Mouse (Mus musculus): ENCODE results near the gene Itgae. TPM values are rescaled to one million over a fixed set of nuclear protein-coding genes. Genes with fewer than 3 reads are reported as not detected.
A peak's percentile ranks its signal among the peaks of the same experiment; 100 is the strongest.

The Itgae gene
- polyA plus RNA-seq, 1 experiment = not detected

DNA sequence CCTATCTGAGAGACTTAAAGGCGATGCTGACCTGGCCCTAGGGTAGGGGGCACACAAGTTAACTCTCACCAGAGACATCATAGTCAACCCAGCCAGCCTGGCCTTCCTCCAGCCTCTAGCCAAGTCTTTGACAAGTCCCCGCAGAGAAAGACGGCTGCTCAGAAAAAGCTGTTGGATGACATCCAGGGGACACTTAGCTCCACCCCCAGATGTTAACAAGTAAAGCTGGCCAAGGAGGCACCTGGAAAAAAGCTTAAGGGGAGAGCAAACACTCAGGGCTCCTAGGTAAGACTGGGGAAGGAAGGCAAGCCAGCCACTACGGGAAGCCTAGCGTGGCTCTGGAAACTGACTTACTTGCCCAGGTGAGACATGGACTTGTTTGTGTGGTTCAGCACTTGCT, 81.8 kb downstream of the Itgae start:
- 50% methylated on average over 5 of the region's 5 CpGs for WGBS
- TF ChIP-seq POLR2A (IDR thresholded peaks at IDR 0.05; ENCODE audit: insufficient read depth, low read depth, low read length) (no peak), CTCF (IDR thresholded peaks at IDR 0.05; ENCODE audit: insufficient read depth, low read depth, low read length) (no peak)
- H3K4me3 ChIP-seq (ENCODE audit: insufficient read depth, low read depth, low read length) = no peak overlapping the region
- H3K27ac ChIP-seq (ENCODE audit: insufficient read depth, low read depth, low read length) = no peak overlapping the region
- H3K4me1 ChIP-seq (ENCODE audit: control insufficient read depth, insufficient read depth, low read length) = peaks cover 5% of the 10 kb centered on the region; the same call in 1 of the 2 replicates

DNA sequence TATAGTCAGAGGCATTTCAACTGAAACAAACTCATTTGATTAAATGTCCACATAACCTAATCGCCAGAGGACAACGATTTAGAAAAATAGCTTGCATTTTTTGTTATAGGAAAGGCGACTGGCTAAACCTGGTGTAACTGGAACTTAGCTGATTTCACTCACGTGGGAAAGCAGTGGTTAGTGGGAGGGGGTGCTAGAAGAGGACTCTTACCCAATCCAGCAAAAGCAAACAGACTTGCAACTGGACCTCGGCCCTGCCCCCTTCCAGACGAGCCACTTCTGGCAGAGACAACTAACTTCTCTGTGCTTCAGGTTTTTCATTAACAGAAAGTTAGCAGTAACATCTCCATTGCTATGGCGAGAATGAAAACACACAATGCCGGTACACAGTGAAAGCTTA, 85.2 kb downstream of the Itgae start:
- H3K4me1 ChIP-seq (ENCODE audit: control insufficient read depth, insufficient read depth, low read length) = peaks cover 11% of the 10 kb centered on the region
- no peak for TF ChIP-seq POLR2A (IDR thresholded peaks at IDR 0.05; ENCODE audit: insufficient read depth, low read depth, low read length)
- H3K4me3 ChIP-seq (ENCODE audit: insufficient read depth, low read depth, low read length) = no peak overlapping the region
- no peak overlapping the region for H3K27ac ChIP-seq (ENCODE audit: insufficient read depth, low read depth, low read length)
- WGBS = 48% methylated on average over 8 of the region's 8 CpGs

DNA sequence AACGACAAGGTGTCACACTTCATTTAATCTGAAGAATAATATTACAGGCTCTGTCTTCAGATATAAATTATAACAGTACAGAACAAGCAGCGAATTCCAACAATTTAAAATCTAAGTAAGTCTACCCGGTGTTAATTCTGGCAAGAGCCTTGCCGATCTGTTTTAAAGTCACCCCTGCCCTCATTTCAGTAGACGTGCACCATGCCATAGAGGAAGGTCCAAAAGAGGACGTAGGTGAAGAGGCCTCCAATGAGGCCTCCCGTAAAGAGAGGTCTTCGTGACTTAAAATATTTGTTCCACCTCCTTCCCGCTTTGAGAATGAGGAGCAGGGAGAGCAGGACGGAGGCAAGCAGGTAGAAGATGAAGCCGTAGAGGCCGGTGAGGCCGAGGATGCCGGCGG, 85.8 kb downstream of the Itgae start:
- TF ChIP-seq POLR2A (IDR thresholded peaks at IDR 0.05; ENCODE audit: insufficient read depth, low read depth, low read length) (no peak), CTCF (IDR thresholded peaks at IDR 0.05; ENCODE audit: insufficient read depth, low read depth, low read length) (no peak)

DNA sequence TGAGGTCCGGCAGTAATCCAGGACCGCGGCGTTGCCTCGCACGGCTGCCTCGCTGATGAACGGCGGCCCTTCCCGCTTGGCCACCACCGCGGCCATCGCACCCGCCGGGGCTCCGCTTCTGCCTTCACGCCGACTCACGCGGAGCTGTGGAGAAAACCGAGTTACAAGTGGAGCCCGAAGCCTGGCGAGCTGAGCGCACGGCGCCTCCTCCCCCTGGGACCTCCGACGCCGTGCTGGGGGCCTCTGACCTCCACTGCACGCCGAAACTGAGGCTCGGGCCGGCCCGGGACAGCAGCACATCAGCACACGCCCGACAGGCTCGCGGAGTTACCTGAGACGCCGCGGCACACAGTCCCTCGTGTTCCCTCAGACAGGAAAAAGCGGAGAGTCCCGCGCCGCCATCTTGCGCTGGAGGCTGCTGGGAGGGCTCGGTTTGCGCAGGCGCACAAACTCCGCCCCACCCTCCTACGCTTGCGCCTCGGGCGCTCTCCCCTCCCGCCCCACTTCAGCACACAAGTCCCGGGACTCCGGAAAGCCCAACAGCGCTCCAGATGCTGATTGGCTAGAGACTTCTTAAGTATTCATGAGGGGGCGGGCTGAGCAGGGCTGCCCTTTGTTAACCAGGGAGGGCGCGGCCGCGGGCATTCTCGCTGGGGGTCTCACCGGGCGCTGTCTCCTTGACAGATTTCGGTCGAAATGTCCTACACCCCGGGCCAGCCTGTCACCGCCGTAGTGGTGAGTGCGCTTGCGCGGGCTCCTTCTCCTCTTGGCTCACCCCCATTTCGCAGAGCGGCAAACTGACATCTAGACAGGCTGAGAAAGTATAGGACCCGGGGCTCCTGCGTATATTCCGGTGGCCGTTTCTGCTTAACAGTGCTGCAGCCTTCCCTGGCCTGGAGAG, 86.5 kb downstream of the Itgae start, which contains the start of the genes Emc6 and Tax1bp3:
Gene Emc6 (minus strand): TSS at position 430 of the 901 bp plus-strand sequence.
Gene Tax1bp3 (plus strand): TSS at position 476 of the 901 bp plus-strand sequence.
- Histone ChIP-seq H3K4me3 (ENCODE audit: insufficient read depth, low read depth, low read length) (peak within 1 kb of the TSS; percentile 78), H3K4me1 (ENCODE audit: control insufficient read depth, insufficient read depth, low read length) (peaks cover 8% of the 10 kb centered on the region), H3K27ac (ENCODE audit: insufficient read depth, low read depth, low read length) (peak within 1 kb of the TSS; percentile 56)
- under 1% methylated on average over 81 of the region's 81 CpGs for WGBS
- TF ChIP-seq CTCF (IDR thresholded peaks at IDR 0.05; ENCODE audit: insufficient read depth, low read depth, low read length) (no peak), POLR2A (IDR thresholded peaks at IDR 0.05; ENCODE audit: insufficient read depth, low read depth, low read length) (peak; percentile 72)

More for the DNA sequence above, 85.8 kb downstream of the Itgae start:
- H3K27ac ChIP-seq (ENCODE audit: insufficient read depth, low read depth, low read length) = no peak overlapping the region
- 1% methylated on average over 15 of the region's 15 CpGs for WGBS
- H3K4me1 ChIP-seq (ENCODE audit: control insufficient read depth, insufficient read depth, low read length) = peaks cover 11% of the 10 kb centered on the region
- peak overlapping the region; percentile 78 for H3K4me3 ChIP-seq (ENCODE audit: insufficient read depth, low read depth, low read length)

DNA sequence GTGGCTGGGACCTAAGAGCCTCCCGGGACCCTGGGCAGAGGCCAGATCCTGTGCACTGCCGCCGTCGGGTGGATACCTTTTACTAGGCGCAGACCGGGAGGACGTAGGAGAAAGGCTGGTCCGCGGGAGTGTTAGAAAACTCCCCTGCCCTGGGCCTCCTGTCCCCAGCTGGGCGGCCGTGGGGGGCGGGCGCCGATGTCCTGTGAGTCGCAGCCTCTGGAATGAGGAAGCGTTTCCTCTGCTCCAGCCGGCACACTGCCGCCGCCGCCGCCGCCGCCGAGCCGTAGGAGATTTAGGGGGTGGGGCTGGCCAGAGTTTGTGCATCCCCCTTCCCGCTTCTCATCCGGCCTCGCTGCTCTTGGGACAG, 87.1 kb downstream of the Itgae start:
- WGBS = 2% methylated on average over 28 of the region's 28 CpGs
- TF ChIP-seq CTCF (IDR thresholded peaks at IDR 0.05; ENCODE audit: insufficient read depth, low read depth, low read length) (no peak), POLR2A (IDR thresholded peaks at IDR 0.05; ENCODE audit: insufficient read depth, low read depth, low read length) (0 out of 2 replicates have a peak, but pooled peaks have one; percentile 9)
- peak overlapping the region; percentile 78 for H3K4me3 ChIP-seq (ENCODE audit: insufficient read depth, low read depth, low read length)
- peak overlapping the region; percentile 56 for H3K27ac ChIP-seq (ENCODE audit: insufficient read depth, low read depth, low read length)
- H3K4me1 ChIP-seq (ENCODE audit: control insufficient read depth, insufficient read depth, low read length) = peaks cover 8% of the 10 kb centered on the region

DNA sequence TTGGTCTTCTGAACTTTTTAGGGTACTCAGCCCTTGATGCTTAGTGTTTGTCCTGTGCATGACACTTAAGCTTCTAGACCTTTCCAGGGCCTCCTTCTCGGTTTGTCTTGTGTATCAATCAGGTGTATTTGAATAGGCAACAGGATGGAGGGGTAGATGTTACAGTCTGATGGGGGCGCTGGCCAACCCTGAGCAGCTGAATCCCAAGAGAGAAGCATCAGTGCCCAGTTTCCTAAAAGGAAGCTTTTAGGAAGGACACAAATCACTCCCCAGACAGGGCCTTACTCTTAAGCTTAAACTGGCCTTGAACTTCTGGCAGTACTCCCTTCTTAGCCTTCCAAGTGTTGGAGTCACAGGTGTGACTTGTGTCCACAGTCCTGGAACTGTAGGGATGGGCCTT, 87.5 kb downstream of the Itgae start:
- Histone ChIP-seq H3K4me3 (ENCODE audit: insufficient read depth, low read depth, low read length) (peak overlapping the region; percentile 78), H3K4me1 (ENCODE audit: control insufficient read depth, insufficient read depth, low read length) (peaks cover 8% of the 10 kb centered on the region), H3K27ac (ENCODE audit: insufficient read depth, low read depth, low read length) (no peak overlapping the region)
- 11% methylated on average over 2 of the region's 2 CpGs for WGBS
- no peak for TF ChIP-seq POLR2A (IDR thresholded peaks at IDR 0.05; ENCODE audit: insufficient read depth, low read depth, low read length)
- no peak for TF ChIP-seq CTCF (IDR thresholded peaks at IDR 0.05; ENCODE audit: insufficient read depth, low read depth, low read length)

DNA sequence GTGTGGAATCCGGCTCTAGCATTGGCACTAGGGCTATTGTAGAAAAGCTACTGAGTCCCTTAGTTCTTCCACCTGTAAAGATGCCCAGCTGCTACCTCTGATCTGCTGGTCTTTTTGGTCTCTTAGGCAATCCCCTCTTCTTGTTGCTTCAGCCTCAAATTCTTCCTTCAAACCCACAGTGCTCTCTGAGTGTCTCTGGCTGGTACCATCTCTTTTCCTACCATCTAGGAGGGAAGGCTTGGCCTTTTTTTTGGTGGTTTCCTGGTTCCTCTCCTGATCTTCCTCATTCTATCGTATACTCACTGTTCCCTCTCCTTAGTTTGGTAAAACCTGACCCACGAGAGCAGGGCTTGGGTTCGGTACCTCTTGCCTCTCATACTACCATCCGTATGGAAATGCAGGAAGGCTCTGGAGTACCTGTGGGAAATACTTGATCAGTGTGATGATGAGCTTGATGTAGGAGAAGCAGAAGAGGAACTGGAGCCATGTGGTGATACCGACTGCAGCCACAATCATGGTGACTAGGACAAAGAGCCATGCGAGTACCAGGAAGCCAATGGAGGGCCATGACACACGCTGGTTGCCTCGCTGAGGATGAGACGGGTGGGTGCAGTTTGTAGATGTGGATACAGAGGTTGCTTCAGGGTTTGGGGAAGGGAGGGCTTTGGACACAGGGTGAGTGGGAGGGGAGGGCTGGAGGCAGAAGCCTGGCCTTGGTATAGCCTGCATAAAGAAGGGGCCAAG, 95.7 kb downstream of the Itgae start:
- H3K4me3 ChIP-seq (ENCODE audit: insufficient read depth, low read depth, low read length) = no peak overlapping the region
- no peak overlapping the region for H3K27ac ChIP-seq (ENCODE audit: insufficient read depth, low read depth, low read length)
- H3K4me1 ChIP-seq (ENCODE audit: control insufficient read depth, insufficient read depth, low read length) = no peaks in the 10 kb centered on the region
- TF ChIP-seq CTCF (IDR thresholded peaks at IDR 0.05; ENCODE audit: insufficient read depth, low read depth, low read length) (no peak), POLR2A (IDR thresholded peaks at IDR 0.05; ENCODE audit: insufficient read depth, low read depth, low read length) (no peak)
- WGBS = 91% methylated on average over 10 of the region's 10 CpGs

DNA sequence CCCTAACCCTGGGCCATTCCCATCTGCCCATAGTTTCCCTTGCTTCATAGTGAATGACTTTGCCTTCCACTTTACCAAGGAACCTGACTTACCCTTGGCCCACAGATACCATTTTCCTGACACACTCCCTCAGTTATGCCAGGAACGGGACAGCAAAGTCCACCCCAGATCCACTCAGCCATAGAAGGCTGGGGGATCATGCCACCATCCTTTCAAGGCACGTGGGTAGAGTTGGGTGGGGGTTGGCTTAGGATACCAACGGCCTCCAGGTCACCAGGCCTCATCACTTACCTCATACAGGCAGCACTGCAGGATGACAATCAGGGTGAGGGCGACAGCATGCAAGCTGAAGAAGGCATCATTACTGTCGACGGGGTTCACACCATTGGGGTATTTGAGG, 96.8 kb downstream of the Itgae start:
- no peak for TF ChIP-seq CTCF (IDR thresholded peaks at IDR 0.05; ENCODE audit: insufficient read depth, low read depth, low read length)
- no peaks in the 10 kb centered on the region for H3K4me1 ChIP-seq (ENCODE audit: control insufficient read depth, insufficient read depth, low read length)
- no peak overlapping the region for H3K4me3 ChIP-seq (ENCODE audit: insufficient read depth, low read depth, low read length)
- H3K27ac ChIP-seq (ENCODE audit: insufficient read depth, low read depth, low read length) = no peak overlapping the region
- 84% methylated on average over 6 of the region's 6 CpGs for WGBS

DNA sequence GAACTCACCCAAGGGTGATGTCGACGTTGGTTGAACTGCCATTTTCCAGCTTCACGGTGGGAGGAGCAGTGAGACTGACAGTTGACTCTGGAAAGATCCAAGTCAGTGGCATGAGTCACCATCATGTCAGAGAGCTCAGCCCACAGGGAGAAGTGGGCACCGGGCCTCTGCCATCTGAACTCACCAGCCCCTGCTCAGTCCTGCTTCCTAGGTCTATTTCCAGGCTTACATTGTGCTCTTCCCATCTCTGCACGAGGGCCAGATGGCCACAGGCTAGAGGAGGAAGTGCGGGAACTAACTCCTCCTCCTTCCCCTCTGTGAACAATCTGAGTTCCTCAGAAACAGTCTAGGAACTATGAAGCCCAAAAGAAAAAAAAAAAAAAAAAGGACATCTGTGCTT, 102.7 kb downstream of the Itgae start:
- TF ChIP-seq POLR2A (IDR thresholded peaks at IDR 0.05; ENCODE audit: insufficient read depth, low read depth, low read length) (no peak), CTCF (IDR thresholded peaks at IDR 0.05; ENCODE audit: insufficient read depth, low read depth, low read length) (no peak)
- H3K27ac ChIP-seq (ENCODE audit: insufficient read depth, low read depth, low read length) = no peak overlapping the region
- H3K4me3 ChIP-seq (ENCODE audit: insufficient read depth, low read depth, low read length) = no peak overlapping the region
- 68% methylated on average over 6 of the region's 6 CpGs for WGBS
- peaks cover 6% of the 10 kb centered on the region for H3K4me1 ChIP-seq (ENCODE audit: control insufficient read depth, insufficient read depth, low read length)
